Mouse (Mus musculus): ENCODE measurements around the gene Gnas.

The Gnas gene

DNA sequence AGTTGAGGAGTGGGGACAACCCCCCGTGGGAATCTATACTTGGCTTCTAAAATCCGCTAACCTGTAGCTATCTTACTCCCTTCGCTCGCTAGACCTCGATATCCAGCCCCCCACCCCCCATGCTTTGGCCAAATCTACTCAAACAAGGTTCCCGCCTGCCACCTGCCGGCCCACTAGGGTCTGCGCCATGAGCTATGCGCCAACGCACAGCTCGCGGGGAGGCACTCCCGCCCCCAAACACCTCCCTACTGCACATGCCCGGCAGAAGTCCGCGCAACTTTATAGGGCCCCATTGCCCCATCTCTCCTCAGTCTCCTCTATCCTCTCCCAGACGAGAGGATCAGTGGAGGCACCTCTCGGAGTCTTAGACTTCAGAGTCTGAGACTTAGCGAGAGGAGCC, at the start of gene Gnas:
Gnas (plus strand) TSS at position 310 of the 400 bp plus-strand sequence.
- in situ Hi-C loops (cut with MboI; ENCODE audit: low pct_unique_long_range_greater_than_20kb in 1 of 2, low sequenced_read_pairs in 2 of 2, unreplicated experiment in 1 of 2), result loop anchor here (10.0 to 25.0 kb wide), 2 partner anchors 179 to 697 kb away; partner anchors contain the start of gene Ankrd60 (in 1 of the 2)

DNA sequence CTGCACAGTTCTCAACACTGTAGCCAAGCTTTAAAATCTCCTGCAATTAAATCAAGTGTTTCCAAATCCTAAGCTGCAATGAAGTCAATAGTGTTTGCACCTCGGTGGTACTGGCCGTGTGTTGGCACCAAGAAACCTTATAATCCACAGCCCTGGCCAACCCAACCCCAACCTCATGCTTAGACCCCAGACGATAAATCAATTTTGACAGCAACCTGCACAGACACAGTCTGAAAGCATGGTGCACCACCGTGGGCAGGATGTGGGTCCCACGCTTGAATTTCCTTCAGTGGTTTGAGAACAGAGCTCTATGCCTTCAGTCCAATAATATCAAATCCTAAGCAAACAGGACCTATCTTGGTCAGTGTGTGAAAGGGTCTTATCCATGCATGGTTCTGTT, 41.7 kb upstream of the Gnas start:
- in situ Hi-C loops (cut with MboI; ENCODE audit: low pct_unique_long_range_greater_than_20kb in 1 of 2, low sequenced_read_pairs in 2 of 2, unreplicated experiment in 1 of 2), result no loop called here

DNA sequence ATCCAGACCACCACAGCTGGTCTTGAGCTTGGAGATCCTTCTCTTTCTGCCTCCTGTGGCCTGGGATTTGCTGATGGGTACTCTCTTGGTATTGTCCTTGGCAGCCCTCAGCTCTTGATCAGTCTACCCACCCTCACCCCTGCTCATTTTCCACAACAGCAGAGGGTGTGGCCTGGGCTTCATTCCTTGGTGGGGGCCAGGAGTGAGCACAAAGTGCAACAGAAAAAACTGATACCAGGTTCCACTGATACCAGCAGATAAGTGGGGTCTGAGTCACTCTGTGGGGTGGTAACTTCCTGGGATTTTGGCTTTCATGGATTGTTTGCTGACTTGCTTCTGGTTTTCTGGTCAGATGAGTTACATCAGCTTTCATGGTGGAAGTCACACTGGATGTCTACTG, 32.2 kb upstream of the Gnas start:
- in situ Hi-C loops (cut with MboI; ENCODE audit: low pct_unique_long_range_greater_than_20kb in 1 of 2, low sequenced_read_pairs in 2 of 2, unreplicated experiment in 1 of 2), result loop anchor here in 1 of 2 experiments (25.0 kb wide), 1 partner anchor 665 kb away; the partner anchor contains the start of gene Ankrd60

DNA sequence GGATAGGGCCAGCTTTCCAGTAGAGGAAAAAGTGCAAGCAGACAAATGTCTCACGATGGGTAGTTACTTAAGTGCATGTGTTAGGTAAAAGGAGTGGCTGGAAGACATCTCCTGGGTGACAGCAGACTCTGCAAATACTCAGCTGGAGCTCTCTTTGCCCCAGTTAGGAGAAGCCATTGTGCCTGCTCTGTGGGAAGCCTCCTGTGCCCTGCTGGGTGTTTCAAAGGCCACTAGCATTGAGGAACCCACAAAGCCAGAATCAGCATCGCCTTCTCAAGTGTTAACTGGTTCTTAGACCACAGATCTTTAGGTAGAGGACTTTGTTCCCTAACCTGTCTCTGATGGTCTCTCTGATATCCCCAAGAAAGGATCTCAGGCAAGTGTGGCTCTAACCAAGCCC, 26.8 kb upstream of the Gnas start:
- in situ Hi-C loops (cut with MboI; ENCODE audit: low pct_unique_long_range_greater_than_20kb in 1 of 2, low sequenced_read_pairs in 2 of 2, unreplicated experiment in 1 of 2), result loop anchor here in 1 of 2 experiments (25.0 kb wide), 1 partner anchor 670 kb away; the partner anchor contains the start of gene Ankrd60

DNA sequence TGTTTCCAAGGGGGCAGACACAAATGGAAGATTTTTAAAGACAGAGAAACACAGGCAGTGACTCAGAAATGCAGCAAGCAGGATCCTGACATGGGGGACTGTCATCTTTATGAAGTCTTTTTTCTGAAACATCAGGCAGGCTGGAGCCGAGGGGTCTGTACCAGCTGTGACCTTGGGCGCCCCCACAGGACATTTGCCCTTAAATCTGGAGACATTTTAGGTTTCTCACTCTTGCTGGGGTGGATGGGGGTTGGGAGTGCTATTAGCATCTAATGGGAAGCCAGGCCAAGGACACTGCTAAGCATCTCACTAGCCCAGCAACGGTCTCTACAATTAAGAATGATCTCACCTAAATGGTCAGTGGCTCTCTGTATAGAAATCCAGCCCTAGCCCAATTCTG, 24.1 kb upstream of the Gnas start:
- in situ Hi-C loops (cut with MboI; ENCODE audit: low pct_unique_long_range_greater_than_20kb in 1 of 2, low sequenced_read_pairs in 2 of 2, unreplicated experiment in 1 of 2), result loop anchor here in 1 of 2 experiments (25.0 kb wide), 1 partner anchor 673 kb away; the partner anchor contains the start of gene Ankrd60

DNA sequence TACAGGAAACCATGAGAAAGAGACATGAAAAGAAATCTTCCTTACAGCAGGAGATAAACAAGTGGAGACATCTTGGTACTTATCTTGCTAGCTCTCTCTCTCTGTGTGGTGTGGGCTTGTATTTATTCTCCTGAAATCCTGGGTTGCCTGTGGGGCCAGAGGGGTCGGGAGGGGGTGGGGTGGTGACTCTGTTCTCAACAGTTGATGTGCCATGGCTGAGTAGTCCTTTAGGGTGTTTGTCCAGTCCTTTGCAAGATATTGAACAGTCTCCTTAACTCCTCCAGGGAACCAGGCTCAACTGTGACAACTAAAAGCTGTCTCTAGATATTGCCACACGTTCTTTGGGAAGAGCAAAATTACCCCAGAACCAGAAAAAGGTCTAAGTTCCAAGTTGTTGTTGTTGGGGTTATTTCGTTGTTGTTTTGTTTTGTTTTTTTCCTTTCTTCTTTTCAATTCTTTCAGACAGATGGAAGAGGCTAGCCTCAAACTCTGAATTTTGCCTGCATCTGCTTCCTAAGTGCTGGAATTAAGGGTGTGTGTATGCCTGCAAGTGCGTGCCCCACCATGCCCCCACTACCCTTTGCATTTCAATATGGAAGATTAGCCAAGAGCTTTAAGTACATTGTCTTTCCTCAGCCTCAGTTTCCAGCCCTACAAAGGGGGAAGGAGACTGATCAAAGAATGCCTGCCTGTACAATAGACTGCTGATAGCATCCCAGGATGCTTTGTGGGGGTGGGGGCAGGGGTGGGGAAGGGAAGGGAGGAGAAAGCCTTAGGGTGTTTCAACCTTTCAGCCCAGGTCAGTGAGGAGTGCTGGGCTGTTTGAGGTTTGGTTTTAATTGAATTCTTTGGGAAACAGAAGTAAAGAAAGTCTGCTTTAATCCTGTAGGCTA, 23.0 kb upstream of the Gnas start:
- in situ Hi-C loops (cut with MboI; ENCODE audit: low pct_unique_long_range_greater_than_20kb in 1 of 2, low sequenced_read_pairs in 2 of 2, unreplicated experiment in 1 of 2), result loop anchor here in 1 of 2 experiments (25.0 kb wide), 1 partner anchor 674 kb away; the partner anchor contains the start of gene Ankrd60

DNA sequence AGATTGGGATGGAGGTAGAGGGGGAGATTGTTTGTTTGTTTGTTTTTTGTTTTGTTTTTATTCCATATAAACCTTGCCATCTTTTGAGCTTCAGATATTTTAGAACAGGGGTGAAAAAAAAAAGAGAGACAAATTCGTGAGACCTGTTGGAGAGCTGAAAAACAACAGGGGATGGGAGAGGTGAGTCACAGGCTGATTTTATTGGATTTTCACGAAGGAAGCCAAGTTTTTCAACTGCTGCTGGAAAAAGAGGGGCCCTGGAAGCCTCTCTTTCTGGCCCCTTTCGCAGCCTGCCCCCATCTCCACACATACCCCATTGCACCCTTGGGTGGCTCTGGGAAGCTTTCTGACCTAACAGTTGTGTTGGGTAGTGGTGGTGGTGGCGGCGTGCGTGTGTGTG, 22.3 kb upstream of the Gnas start:
- in situ Hi-C loops (cut with MboI; ENCODE audit: low pct_unique_long_range_greater_than_20kb in 1 of 2, low sequenced_read_pairs in 2 of 2, unreplicated experiment in 1 of 2), result loop anchor here in 1 of 2 experiments (25.0 kb wide), 1 partner anchor 674 kb away; the partner anchor contains the start of gene Ankrd60

DNA sequence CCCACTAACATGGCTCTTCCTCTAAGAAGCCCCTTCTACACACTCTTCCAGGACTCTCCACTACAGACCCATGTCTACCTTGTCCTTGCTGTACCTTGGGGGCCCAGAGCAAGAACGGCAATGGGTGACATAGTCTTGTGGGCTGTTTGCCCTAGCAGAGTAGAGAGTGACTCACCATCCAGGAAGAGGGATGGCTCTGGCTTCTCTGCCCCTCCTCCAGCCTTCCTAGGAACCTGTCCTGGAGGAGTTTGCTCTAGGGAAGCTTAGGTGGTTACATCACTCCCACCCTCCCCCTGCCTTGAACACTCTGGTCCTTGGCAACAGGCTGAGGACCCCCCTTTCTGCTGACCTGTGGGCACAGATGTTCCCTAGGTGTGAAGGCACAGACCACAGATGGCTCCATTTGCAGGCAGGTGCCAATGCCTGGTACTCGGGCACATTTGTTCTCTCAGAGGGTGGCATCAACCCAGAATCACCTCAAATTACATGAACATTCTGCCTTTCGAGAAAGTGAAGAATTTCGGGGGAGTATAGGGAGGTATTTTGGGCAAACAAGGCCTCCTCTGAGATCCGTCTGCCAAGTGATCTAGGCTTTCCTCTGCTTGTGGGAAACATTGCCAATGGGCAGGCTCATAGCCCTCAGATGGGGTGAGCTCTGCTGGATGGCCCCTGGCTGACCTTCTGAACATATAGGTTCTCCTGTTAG, 20.9 kb upstream of the Gnas start:
- in situ Hi-C loops (cut with MboI; ENCODE audit: low pct_unique_long_range_greater_than_20kb in 1 of 2, low sequenced_read_pairs in 2 of 2, unreplicated experiment in 1 of 2), result loop anchor here in 1 of 2 experiments (25.0 kb wide), 1 partner anchor 676 kb away; the partner anchor contains the start of gene Ankrd60

DNA sequence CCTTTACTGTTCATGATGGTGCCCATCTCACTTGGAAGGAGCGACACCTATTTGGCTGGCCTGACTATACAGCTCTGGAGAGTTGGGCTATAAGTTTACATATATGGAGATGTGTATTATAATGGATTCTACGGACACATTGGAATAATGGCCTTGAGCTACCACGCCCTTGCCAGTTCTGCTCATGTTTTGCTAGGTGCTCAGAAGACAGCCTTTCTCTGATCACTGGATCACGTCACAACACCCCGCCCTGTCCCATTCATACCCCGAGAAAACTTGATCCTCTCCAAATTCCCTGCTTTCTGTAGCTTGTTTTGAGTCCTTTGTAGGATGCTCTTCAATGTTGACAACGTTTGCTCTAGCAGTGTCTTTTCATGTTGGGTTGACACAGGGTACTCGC, 19.9 kb upstream of the Gnas start:
- in situ Hi-C loops (cut with MboI; ENCODE audit: low pct_unique_long_range_greater_than_20kb in 1 of 2, low sequenced_read_pairs in 2 of 2, unreplicated experiment in 1 of 2), result loop anchor here in 1 of 2 experiments (25.0 kb wide), 1 partner anchor 677 kb away; the partner anchor contains the start of gene Ankrd60

DNA sequence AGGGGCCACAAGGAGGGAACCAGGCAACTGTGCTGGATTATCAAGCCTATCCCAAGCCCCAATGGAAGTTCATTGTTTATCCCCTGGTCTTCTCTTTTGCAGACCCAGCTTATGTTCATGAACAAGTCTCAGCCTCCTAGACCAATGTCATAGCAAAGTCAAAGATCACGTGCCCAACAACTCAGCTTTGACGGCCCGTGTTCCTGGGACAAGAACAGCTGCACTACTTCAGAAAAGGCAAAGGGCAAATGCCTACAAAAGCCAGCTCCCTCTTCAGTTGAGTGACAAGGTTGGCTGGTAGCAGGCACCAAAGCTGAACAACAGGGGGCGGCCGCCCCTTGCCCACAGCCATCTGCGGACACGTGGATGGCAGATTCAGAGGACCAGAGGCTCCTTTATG, 13.7 kb upstream of the Gnas start:
- in situ Hi-C loops (cut with MboI; ENCODE audit: low pct_unique_long_range_greater_than_20kb in 1 of 2, low sequenced_read_pairs in 2 of 2, unreplicated experiment in 1 of 2), result loop anchor here in 1 of 2 experiments (25.0 kb wide), 1 partner anchor 683 kb away; the partner anchor contains the start of gene Ankrd60

DNA sequence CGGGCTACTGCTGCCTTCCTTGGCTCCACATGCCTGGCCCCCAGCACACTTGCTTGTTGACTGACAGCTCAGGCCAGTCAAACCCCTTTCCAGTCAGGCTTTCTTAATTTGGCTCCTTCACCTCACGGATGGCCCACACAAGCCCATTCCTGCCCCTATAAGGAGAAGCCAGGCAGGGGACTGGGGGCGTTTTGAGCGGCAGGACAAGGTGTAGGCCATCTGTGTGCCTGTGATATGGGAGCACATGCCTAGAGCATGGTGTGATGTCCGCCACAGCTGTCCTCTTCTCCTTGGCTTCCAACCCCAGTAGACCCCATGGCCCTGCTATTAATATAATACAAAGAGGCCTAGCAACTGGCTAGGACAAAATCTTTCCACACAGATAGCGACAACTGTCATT, 12.7 kb upstream of the Gnas start:
- in situ Hi-C loops (cut with MboI; ENCODE audit: low pct_unique_long_range_greater_than_20kb in 1 of 2, low sequenced_read_pairs in 2 of 2, unreplicated experiment in 1 of 2), result loop anchor here in 1 of 2 experiments (25.0 kb wide), 1 partner anchor 684 kb away; the partner anchor contains the start of gene Ankrd60

DNA sequence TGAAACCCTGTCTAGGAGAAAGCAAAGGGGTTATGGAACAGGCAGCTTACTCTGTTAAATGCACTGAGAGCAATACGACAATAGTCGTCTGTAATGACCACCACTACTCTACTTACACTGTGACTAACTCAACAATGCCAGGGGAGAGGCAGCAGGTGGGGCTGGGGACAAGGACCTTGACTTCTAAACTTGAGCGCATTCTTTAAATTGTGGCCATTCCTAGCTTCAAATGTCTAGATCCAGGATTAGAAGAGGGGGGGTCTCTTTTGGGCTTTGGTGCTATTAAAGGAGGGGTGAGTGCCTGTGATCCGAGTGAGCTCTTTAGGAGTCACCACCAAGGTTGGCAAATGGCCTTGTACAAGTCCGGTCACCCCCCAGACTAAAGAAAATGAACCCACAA, 11.0 kb upstream of the Gnas start:
- in situ Hi-C loops (cut with MboI; ENCODE audit: low pct_unique_long_range_greater_than_20kb in 1 of 2, low sequenced_read_pairs in 2 of 2, unreplicated experiment in 1 of 2), result loop anchor here in 1 of 2 experiments (25.0 kb wide), 1 partner anchor 686 kb away; the partner anchor contains the start of gene Ankrd60

DNA sequence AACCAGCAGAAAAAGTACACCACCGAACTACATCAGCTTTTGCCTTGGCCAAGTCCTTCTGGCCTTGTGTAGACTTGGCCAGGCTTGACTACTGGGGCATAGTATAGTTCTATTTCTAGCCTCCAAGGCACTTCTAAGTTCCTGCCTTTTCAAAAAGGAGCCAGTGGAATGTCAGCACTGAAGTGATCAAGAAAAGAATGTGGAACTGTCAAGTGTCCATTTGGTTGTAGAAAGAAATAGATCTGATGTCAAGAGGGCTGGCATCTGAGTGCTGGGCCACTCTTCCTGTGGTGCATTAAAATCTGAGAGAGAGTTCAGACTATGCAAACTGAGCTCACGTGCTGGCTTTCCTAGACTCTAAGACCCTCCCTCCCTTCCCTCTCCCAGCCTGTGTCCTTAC, 10.2 kb upstream of the Gnas start:
- in situ Hi-C loops (cut with MboI; ENCODE audit: low pct_unique_long_range_greater_than_20kb in 1 of 2, low sequenced_read_pairs in 2 of 2, unreplicated experiment in 1 of 2), result loop anchor here in 1 of 2 experiments (25.0 kb wide), 1 partner anchor 687 kb away; the partner anchor contains the start of gene Ankrd60

DNA sequence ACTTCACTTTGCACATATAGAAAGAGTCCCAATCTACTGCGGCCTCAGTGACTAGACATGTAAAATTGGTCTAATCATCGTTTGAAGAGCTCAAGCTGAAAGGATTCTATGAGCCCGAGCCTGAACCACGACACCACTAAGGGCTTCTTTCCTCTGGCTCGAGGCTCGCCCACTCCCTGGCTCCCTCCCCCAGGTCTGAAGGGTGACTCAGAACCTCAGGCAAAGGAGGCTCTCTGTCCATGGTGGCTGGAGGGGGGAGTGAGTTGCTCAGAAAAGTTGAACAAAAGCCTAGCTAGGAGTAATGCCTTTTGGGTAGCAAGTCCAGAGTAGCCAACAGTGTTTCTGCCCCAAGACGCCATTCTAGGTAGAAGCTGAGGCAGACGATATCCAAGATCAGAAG, 4.3 kb upstream of the Gnas start:
- in situ Hi-C loops (cut with MboI; ENCODE audit: low pct_unique_long_range_greater_than_20kb in 1 of 2, low sequenced_read_pairs in 2 of 2, unreplicated experiment in 1 of 2), result loop anchor here (10.0 to 25.0 kb wide), 2 partner anchors 175 to 692 kb away; partner anchors contain the start of gene Ankrd60 (in 1 of the 2)

DNA sequence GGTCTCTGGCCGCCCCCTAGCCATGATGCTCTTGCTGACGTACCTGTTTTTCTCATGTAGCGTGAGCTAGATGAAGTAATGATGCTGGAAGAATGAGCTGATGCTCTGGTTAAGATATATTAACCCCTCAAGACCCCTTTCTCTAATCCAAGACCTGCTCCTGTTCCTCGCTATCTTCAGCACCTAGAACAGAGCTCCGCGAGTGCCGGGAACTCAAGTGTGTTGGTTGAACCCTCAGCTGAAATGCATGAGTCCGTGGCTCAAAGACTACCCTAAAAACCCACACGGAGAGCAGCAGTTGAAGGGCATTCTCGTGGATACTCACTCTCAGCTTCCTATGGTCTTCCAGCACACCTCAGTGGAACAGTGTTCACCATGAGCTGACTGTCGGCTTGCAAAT, 779 bp upstream of the Gnas start:
- in situ Hi-C loops (cut with MboI; ENCODE audit: low pct_unique_long_range_greater_than_20kb in 1 of 2, low sequenced_read_pairs in 2 of 2, unreplicated experiment in 1 of 2), result loop anchor here (10.0 to 25.0 kb wide), 2 partner anchors 179 to 696 kb away; partner anchors contain the start of gene Ankrd60 (in 1 of the 2)

DNA sequence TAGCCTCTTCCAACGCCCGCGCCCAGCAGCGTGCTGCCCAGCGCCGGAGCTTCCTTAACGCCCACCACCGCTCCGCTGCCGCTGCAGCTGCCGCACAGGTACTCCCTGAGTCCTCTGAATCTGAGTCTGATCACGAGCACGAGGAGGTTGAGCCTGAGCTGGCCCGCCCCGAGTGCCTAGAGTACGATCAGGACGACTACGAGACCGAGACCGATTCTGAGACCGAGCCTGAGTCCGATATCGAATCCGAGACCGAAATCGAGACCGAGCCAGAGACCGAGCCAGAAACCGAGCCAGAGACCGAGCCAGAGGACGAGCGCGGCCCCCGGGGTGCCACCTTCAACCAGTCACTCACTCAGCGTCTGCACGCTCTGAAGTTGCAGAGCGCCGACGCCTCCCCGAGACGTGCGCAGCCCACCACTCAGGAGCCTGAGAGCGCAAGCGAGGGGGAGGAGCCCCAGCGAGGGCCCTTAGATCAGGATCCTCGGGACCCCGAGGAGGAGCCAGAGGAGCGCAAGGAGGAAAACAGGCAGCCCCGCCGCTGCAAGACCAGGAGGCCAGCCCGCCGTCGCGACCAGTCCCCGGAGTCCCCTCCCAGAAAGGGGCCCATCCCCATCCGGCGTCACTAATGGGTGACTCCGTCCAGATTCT, 812 bp downstream of the Gnas start:
- in situ Hi-C loops (cut with MboI; ENCODE audit: low pct_unique_long_range_greater_than_20kb in 1 of 2, low sequenced_read_pairs in 2 of 2, unreplicated experiment in 1 of 2), result loop anchor here (10.0 to 25.0 kb wide), 2 partner anchors 180 to 698 kb away; partner anchors contain the start of gene Ankrd60 (in 1 of the 2)

DNA sequence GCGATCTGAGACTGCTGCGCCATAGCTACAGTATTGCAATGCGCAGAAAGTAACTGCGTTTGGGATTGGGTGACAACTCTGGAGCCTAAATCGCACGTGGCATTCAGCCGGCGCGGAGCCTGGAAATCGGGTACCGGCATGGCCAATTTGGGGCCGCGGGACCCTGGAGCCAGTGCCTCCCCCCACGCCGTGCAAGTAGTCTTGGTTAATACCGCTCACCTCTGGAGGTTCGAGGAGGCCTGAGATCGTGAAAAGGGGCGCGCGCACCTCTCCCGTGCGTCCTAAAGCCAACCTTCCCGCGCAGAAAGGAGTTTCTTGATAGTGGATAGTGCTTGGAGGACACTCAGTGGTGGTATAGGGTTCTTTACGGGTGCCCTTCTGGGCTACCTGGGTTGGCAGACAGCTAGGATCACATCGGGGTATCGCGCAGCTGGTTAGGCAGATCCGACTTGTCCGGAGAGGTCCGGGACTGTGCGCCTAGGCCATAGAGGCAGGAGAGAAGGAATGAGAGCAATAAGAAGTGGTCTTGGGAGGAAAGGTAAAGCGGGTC, 1.9 kb downstream of the Gnas start:
- in situ Hi-C loops (cut with MboI; ENCODE audit: low pct_unique_long_range_greater_than_20kb in 1 of 2, low sequenced_read_pairs in 2 of 2, unreplicated experiment in 1 of 2), result loop anchor here (10.0 to 25.0 kb wide), 2 partner anchors 181 to 699 kb away; partner anchors contain the start of gene Ankrd60 (in 1 of the 2)

Data from mouse embryonic stem cell (cell line).